Mouse (Mus musculus): ENCODE data around the gene Gm27029.
A peak's percentile ranks its signal among the peaks of the same experiment; 100 is the strongest.
"Not testable (repeated sequence)": the region's sequence is repeated elsewhere in the genome, so short reads cannot be mapped to it uniquely, and the experiment has no call there.

The Gm27029 gene

DNA sequence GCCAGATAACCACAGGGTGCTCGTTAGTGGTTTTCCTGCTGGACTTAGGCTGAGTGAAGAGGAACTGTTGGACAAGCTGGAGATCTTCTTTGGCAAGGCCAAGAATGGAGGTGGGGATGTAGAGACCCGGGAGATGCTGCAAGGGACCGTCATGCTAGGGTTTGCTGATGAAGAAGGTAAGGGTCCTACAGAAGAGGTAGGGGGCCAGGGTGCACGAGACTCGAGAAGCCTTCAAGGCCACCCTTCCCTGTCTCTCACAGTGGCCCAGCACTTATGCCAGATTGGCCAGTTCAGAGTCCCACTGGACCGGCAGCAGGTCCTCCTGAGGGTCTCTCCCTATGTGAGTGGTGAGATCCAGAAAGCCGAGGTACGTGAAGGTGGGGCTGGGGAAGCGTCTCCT lies 33.0 kb upstream of the Gm27029 start:
- no peak for DNase-seq (ENCODE audit: low spot score in 2 of 2)

DNA sequence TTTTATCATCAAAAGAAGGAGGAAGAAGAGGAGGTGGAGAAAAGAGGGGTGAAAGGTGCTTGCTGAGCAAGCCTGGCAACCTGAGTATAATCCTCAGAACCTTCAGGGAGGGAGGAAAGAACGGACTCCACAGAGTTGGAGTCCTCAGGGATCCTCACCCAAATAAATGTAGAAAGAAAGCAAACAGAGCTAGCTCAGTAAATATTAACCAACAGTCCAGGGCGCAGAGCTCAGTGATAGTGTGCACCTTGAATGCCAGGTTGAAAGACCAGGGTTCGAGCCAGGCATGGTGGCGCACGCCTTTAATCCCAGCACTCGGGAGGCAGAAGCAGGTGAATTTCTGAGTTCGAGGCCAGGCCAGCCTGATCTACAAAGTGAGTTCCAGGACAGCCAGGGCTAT lies 31.0 kb upstream of the Gm27029 start:
- no peak for DNase-seq (ENCODE audit: low spot score in 2 of 2)

DNA sequence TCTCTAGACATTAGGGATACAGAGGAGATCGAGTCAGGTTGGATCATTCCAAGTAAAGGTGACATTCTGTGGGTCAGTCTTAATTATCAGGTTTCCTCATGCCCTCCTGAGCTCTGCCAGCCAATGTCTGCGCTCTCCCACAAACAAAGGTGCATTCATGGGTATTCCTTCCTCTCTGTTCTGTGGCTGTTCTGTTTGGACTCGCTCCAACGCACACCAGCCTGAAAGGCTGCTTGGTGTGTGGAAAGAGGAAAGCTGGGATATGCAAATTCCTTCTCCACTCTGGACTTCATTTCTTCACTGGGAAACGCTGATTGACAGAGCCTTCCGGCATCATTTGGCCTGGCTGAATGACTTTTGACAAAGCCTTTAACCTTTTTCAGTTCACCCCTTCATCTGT lies 30.1 kb upstream of the Gm27029 start:
- DNase-seq (ENCODE audit: low spot score in 2 of 2): no peak

DNA sequence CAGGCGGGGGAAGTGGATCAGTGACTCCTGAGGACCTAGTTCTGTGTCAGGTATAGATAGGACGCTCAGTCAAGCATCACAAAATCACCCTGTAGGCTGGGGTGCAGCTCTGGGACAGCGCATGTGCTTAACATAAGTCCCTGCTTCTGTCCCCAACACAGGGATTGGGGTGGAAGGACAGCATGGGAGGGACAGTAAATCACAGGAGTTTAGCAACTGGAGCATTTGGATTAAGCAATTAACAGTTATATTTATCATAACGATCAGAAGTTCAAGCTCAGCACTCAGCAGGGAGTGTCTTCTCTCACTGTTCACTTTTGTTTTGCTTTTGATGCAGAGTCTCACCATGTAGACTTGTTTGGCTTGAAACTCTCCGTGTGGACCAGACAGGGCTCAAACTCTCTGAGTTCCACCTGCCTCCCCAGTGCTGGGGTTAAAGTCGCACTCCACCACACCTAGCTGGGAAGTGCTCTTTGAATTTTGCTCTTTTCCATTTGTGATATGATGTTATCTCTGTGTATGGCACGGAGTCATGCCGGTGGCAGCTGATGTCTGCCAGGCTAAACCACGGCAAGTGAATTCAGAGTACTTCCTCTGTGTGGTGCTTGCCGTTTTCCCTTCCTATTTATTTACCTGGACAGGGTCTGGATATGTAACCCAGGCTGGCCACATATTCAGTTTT lies 27.6 kb upstream of the Gm27029 start:
- no peak for DNase-seq (ENCODE audit: low spot score in 2 of 2)

DNA sequence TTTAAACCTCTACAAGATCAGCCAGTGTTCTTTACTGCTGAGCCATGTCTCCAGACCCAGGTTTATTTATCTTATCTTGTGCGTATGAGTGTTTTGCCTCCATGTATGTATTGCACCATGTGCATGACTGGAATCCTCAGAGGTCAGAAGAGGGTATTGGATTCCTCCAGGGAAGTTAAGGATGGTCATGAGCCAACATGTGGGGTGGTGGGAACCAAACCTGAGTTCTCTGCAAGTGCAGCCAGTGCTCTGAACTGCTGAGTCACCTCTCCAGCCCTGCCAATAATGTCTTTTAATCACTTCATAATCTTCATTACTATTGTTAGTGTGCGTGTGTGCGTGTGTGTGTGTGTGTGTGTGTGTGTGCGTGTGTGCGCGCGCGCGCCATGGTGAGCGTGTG lies 26.9 kb upstream of the Gm27029 start:
- DNase-seq (ENCODE audit: low spot score in 2 of 2): no peak

DNA sequence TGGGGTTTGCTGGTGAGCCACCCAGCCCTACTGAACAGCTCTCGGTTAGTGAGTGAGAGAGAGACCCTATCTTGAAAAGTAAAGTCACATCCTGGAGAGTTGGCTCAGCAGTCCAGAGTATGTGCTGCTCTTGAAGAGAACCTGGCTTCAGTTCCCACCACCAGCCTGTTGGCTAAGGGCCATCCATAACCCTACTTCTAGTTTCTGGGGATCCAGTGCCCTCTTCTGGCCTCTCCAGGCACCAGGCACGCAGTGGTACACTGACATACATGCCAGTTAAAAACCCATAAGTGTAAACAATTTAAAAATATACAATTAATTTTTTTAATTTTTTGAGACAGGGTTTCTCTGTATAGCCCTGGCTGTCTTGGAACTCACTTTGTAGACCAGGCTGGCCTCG lies 25.8 kb upstream of the Gm27029 start:
- no peak for DNase-seq (ENCODE audit: low spot score in 2 of 2)

DNA sequence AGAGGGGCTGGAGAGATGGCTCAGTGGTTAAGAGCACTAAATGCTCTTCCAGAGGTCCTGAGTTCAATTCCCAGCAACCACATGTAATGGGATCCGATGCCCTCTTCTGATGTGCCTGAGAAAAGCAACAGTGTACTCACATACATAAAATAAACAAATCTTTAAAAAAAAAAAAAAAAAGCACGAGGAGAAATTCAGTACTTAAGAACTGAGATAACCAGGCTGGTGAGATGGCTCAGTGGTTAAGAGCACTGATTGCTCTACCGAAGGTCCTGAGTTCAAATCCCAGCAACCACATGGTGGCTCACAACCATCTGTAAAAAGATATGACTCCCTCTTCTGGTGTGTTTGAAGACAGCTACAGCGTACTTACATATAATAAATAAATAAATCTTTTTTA lies 25.0 kb upstream of the Gm27029 start:
- DNase-seq (ENCODE audit: low spot score in 2 of 2): not testable (repeated sequence)

DNA sequence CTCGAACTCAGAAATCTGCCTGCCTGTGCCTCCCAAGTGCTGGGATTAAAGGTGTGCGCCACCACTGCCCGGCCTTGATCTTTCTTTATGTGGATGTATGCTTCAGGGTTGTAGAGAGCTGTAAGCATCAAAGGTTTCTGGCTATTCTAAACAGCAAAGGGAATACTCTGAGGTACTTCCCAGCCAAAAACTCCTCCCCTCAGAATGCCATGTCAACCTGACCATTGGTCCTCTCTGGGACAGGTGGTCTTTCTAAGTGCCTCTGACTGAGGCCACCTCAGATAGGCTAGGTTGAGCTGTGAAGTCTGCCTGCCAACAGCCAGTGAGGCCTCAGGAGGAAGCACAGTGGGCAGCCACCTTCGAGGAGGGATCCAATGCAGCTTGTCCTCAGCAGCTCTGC lies 24.3 kb upstream of the Gm27029 start:
- DNase-seq (ENCODE audit: low spot score in 2 of 2): no peak

DNA sequence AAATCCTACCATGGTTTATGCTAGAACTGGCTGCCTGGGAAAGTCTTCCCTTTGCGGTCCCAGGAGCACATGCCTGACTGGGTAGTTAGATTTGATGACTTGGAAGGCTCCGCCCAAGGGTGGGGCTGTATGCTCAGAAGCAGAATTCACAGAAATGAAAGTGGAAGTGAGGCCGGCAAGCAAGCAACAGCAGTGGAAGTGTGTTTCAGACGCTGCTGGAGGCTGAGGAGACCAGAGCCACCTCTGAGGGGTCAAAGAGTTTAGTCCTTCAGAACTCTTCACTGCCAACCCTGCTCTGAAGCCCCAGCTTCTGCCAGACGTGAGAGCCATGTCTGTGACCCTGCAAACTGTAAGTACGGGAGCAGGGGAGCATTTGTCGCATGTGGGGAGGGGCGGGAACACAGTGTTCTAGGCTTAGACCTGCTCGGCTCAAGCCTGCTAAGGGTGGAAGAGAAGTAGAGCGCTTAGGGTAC lies 23.7 kb upstream of the Gm27029 start, which contains the start of gene Ifi35:
Gene Ifi35, plus strand, starts transcription at position 134 of the 473 bp plus-strand sequence.
- peak; percentile 89 to 90 for DNase-seq (ENCODE audit: low spot score in 2 of 2)

DNA sequence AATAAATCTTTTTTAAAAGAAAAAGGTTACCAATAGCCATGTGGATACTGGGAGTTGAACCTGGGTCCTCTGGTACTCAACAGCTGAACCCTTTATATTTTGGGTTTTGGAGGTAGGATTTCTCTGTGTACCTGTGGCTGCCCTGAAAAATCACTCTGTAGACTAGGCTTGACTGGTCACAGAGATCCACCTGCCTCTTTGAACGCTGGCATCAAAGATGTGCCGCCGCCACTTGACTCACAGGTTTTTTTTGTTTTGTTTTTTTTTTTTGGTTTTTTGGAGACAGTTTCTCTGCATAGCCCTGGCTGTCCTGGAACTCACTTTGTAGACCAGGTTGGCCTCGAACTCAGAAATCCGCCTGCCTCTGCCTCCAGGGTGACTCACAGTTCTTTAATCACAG lies 23.2 kb upstream of the Gm27029 start:
- DNase-seq (ENCODE audit: low spot score in 2 of 2): no peak

DNA sequence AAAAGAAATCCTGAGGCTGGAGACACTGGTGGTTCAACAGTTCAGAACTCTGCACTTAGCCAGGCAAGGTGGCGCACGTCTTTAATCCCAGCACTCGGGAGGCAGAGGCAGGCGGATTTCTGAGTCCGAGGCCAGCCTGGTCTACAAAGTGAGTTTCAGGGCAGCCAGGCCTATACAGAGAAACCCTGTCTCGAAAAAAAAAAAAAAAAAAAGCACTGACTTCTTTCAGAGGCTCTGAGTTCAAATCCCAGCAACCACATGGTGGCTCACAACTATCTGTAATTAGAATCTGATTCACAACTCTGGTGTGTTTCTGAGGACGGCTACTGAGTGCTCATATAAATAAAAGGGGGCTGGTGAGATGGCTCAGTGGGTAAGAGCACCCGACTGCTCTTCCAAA lies 22.3 kb upstream of the Gm27029 start:
- not testable (repeated sequence) for DNase-seq (ENCODE audit: low spot score in 2 of 2)

DNA sequence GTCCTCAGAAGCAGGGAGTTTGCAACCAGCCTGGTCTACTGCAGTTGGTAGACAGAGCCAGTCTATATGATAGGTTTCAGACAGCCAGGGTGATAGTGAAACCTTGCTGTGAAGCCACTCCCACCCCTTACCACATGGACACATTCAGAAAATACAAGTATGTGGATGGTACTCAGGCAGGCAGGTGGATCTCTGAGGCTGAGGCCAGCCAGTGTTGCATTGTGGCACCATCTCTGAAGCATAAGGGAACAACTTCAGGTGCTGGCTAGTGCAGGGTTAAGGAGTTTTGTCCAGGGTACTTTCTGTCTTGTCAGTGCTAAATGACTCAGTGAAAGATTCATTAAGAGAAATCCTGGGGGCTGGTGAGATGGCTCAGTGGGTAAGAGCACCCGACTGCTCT lies 21.7 kb upstream of the Gm27029 start:
- DNase-seq (ENCODE audit: low spot score in 2 of 2): no peak

DNA sequence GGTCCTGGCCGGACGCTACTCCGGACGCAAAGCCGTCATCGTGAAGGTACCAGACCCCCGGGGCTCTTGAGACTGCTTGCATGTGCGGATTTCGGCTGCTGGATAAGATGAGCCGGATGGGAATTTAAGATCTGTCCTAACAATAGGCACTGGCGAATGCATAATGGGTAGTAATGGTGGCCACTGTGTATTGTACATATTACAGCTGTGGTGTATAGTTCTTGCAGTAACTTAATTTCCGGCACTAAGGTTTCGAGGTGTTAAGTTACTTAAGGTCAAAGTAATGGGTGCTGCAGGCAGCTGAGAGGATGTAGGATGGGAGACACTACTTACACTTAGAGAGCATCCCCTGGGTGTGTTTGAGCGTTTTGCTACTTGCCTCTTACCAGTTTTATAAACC lies 18.2 kb upstream of the Gm27029 start:
- DNase-seq (ENCODE audit: low spot score in 2 of 2): no peak

DNA sequence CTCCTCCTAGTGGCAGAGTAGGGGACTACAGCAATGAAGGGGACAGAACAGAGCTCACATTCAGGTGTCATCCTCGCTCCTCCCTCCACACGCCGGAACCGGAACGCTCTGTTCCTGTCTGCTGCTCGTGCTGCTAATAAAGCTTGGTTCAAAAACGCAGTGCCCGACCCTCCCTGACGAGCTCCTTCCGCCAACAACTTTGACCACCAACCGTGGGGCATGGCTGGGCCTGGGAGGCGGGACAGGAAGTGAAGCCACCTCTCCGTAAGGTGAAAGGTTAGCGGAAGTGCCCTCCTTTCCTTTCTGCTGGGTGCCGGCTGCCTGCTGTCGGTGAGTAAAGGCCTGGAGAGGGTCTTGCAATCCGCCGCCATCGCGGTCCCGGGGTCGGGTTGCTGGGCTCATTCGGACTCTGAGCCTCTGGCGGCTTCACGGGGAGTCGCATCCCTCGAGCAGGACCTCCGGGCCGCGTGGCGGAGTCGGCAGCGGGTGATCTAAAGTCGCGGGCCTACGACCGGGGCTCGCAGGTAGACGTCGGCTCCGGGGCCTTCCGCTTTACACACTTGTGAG lies 17.6 kb upstream of the Gm27029 start, which contains the start of gene Rpl27:
Gene Rpl27, plus strand, starts transcription at position 172 of the 567 bp plus-strand sequence.
- DNase-seq (ENCODE audit: low spot score in 2 of 2): peak; percentile 98

DNA sequence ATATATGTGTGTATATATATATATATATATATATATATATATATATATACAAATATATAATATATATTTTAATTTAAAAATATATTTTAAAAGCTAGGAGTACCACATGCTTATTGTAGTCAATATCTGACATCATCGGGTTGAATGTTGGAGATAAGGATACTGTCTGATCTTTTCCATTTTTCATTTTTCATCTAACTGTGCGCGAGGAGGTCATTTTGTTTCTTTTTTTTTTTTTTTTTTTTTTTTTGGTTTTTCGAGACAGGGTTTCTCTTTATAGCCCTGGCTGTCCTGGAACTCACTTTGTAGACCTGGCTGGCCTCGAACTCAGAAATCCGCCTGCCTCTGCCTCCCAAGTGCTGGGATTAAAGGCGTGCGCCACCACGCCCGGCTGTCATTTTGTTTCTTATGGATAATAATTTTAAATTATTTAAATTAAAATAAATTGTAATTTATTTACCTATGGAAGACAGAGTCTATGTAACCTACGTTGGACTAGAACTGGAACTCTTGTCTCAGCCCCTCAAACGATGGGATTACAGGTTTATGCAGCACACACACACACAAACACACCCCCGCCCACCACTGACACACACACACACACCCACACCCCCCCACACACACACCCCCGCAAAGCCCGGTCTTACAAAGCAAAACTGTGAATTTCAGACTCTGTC lies 17.0 kb upstream of the Gm27029 start:
- DNase-seq (ENCODE audit: low spot score in 2 of 2): not testable (repeated sequence)

DNA sequence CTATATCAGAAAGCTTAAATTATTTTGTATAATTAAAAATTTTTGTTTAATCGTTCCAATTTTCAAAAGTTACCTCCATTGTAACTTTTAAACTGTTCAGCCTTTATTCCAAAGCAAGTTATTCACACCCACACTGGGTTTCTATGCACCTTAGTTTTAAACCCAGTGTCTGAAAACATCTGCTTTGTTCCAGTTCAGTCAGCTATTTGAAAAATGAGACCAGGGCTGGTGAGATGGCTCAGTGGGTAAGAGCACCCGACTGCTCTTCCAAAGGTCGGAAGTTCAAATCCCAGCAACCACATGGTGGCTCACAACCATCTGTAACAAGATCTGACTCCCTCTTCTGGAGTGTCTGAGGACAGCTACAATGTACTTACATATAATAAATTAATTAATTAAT lies 13.4 kb upstream of the Gm27029 start:
- DNase-seq (ENCODE audit: low spot score in 2 of 2): not testable (repeated sequence)

DNA sequence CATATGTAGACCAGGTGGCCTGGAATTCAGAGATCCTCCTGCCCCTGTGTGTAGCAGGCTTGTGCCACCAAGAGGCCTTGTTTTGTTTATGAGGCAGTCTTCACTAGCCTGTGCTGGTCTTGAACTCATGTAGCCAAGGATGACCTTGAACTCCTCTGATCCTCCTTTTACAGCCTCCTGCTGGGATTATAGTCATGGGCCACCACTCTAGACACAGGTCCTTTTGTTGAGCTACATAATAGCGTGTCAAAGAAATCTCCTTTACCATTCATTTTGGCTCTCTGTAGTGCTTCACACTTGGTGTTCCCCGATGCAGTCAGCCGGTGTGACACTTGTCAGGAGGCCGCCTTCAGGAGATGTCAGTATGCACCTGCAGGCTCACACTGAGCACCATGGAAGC lies 12.3 kb upstream of the Gm27029 start:
- DNase-seq (ENCODE audit: low spot score in 2 of 2): no peak

DNA sequence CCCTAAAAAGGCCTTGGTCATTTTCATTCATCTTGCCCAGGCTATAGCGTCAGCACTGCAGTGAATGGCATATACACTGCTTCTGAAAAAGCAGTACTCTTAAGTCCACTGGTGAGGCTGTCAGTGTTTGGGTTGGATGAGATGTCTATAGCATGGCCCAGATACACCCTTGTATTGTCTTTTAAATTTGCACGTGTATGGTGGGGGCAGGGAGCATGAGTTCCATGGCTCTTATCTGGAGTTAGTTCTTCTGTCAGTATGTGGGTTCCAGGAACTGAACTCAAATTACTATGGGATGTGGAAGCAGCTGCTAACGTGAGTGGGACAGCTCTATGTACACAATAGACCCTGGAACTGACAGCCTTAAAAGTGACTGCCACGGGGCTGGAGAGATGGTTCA lies 11.2 kb upstream of the Gm27029 start:
- no peak for DNase-seq (ENCODE audit: low spot score in 2 of 2)

DNA sequence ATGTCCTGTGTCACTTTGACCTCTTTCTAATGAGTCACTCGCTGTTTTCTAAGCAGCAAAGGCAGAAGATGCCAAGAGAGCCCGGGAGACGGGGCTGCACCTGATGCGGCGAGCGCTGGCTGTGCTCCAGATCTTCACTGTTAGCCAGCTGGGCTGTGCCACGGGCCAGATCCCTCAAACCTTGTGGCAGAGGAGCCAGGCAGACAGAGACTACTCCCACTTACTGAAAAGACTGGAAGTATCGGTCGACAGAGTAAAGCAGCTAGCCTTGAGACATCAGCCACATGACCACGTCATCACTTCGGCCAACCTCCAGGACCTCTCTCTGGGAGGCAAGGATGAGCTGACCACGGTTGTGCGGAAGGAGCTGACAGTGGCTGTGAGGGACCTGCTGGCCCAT lies 8.8 kb upstream of the Gm27029 start:
- no peak for DNase-seq (ENCODE audit: low spot score in 2 of 2)

DNA sequence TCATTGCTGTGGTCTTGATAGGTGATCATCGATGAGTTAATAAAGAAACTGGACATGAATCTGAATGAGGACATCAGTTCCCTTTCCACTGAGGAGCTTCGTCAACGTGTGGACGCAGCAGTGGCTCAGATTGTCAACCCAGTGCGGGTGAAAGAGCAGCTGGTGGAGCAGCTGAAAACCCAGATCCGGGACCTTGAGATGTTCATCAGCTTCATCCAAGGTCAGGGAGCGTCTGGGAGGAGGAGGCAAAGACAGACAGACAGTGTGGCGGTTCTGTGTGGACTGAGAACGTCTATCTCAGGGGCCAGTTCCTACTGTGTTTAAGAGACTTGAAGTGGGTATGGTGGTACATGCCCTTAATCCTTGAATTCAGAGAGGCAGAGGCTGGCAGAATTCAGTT lies 6.7 kb upstream of the Gm27029 start:
- DNase-seq (ENCODE audit: low spot score in 2 of 2): no peak

DNA sequence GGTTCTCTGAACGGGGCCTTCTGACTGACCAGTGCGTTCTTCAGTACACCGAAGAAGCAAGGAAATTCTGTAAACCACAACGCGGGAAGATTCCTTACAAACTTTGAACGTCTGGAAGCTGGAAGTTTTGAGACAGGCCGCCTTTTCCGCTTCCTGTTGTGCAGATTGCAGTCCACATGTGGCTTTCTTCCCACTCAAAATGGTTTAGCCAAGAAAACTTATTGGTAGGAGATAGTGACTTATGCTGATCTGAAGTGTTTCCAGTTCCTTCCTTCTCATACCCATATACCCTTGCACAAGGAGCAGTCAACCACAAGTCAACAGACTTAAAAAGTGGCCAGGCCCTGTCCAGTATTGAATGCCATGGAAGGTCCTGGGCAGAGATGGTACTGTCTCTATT lies 1.6 kb upstream of the Gm27029 start:
- DNase-seq (ENCODE audit: low spot score in 2 of 2): no peak

DNA sequence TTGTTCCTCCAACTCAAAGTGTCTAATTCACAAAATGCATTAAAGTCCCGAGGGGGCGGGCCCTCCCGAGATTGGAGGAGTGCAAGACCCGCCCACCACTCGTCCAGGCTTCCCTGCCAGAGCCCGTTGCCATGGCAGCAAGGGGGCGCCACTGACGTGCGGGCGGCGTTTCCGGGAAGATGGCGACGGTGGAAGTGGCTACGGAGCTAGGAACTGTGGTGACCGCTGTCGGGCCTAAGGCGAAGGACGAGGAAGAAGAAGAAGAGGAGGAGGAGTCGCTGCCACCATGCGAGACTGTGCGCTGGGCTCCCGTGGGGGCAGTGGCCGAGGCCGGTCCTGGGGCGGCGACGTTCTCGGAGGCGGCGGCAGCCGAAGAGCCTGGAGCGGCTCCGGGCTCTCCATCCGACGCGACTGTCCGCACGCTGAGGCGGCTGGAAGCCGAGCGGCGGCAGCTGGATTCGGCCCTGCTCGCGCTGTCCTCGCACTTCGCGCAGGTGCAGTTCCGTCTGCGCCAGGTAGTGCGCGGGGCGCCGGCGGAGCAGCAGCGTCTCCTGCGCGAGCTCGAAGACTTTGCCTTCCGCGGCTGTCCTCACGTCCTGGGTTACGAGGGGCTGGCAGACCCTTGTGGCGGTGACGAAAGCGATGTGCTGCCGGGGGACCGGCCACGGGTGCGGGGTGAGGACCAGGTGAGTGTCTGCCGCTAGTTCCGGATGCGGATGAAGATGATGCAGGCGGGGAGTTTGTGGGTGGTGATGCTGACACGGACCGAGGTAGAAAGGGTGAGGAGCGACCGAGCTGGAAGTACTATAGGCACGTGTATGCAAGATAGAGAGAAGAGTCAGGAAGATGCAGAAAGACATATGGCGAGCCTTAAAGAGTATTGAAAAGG lies 573 bp upstream of the Gm27029 start, which contains the start of the genes Rundc1 and Ptges3l:
Gene Rundc1, plus strand, starts transcription at position 161 of the 889 bp plus-strand sequence.
Gene Ptges3l, minus strand, starts transcription at position 409 of the 889 bp plus-strand sequence.
- DNase-seq (ENCODE audit: low spot score in 2 of 2): peak; percentile 94 to 97
